Mouse (Mus musculus) C3H10T1/2 (cell line): ENCODE results near the gene Bbs7. TPM values are rescaled to one million over a fixed set of nuclear protein-coding genes. Genes with fewer than 3 reads are reported as not detected.

Experiments
- polyA plus RNA-seq, 2 experiments: library from polyadenylated mRNA; unstranded; fragments of >200 nt; fragmentation: generic; extraction: Trizol; gene quantifications; one replicate each; pipeline ENCODE4 v1.2.1; 2012; ENCODE audit warnings: missing spikeins in 2 of 2

Bbs7 gene
- polyA plus RNA-seq = 1 to 10 TPM in 1 of 2 experiments, under 1 TPM in 1; 0.15 to 2.3 TPM

GRCm38 (mm10) chr3:36613202-36613907, at the start of gene Bbs7:
TSS of gene Bbs7 (minus strand) at chr3:36613477.

GRCm38 (mm10) chr3:36571827-36572378, 41.4 kb downstream of the Bbs7 start, which contains the start of gene Ccna2:
TSS of gene Ccna2 (minus strand) at chr3:36572150.

GRCm38 (mm10) chr3:36552406-36553047, 60.8 kb downstream of the Bbs7 start, which contains the start of gene Exosc9:
TSS of gene Exosc9 (plus strand) at chr3:36552606.

Other genes with a start within 250 kb of the Bbs7 start
- 100 to 1,000 TPM; 220 to 517 TPM for gene Anxa5, start 137.6 kb downstream of the Bbs7 start, polyA plus RNA-seq
- gene 1810062G17Rik, start 137.5 kb downstream of the Bbs7 start, polyA plus RNA-seq = 1 to 10 TPM in 1 of 2 experiments, under 1 TPM in 1; 0.37 to 1.2 TPM
- gene Gm11549, start 91.7 kb downstream of the Bbs7 start, polyA plus RNA-seq = not detected
- 1 to 10 TPM in 1 of 2 experiments, under 1 TPM in 1; 0.78 to 5.6 TPM for gene Exosc9, start 60.9 kb downstream of the Bbs7 start, polyA plus RNA-seq
- 10 to 100 TPM; 25.4 to 40.8 TPM for gene Ccna2, start 41.3 kb downstream of the Bbs7 start, polyA plus RNA-seq
- not detected for gene Trpc3, start 76.7 kb upstream of the Bbs7 start, polyA plus RNA-seq
- gene 4932438A13Rik, start 249.6 kb upstream of the Bbs7 start, polyA plus RNA-seq = 1 to 10 TPM in 1 of 2 experiments, under 1 TPM in 1; 0.21 to 2.5 TPM